Mouse (Mus musculus) liver, embryonic 11.5 days (tissue): ENCODE results near the gene Spag9. TPM values are rescaled to one million over a fixed set of nuclear protein-coding genes. Genes with fewer than 3 reads are reported as not detected.
"Not testable (repeated sequence)": the region's sequence is repeated elsewhere in the genome, so short reads cannot be mapped to it uniquely, and the experiment has no call there.

ENCODE experiments used
- ATAC-seq: fragments of 200-750 bp; cut with Nextera tagmentation; replicated peaks from 2 replicates; pipeline ENCODE4 v1.8.0; 2017; ENCODE audit warnings: moderate number of reproducible peaks, mild to moderate bottlenecking, moderate TSS enrichment, moderate library complexity; ENCODE audit not compliant: low FRiP score
- DNase-seq: peaks from one replicate; pipeline ENCODE4 v3.0.0-alpha.2; 2017; ENCODE audit warnings: low spot score
- H3K27ac ChIP-seq: fragments of 300-500 bp; sonication (generic); 2 replicates; pipeline ENCODE4 v1.5.1; 2014; ENCODE audit warnings: mild to moderate bottlenecking, low read depth, low read length, control low read depth
- H3K27me3 ChIP-seq: fragments of 300-500 bp; sonication (generic); replicated peaks from 2 replicates; pipeline ENCODE4 v1.6.1; 2014; ENCODE audit warnings: low read length, mixed read lengths; ENCODE audit not compliant: control insufficient read depth, insufficient read depth
- H3K36me3 ChIP-seq: fragments of 300-500 bp; sonication (generic); 2 replicates; pipeline ENCODE4 v1.6.1; 2014; ENCODE audit warnings: mild to moderate bottlenecking, low read length, moderate library complexity, mixed read lengths; ENCODE audit not compliant: control insufficient read depth, insufficient read depth
- H3K4me1 ChIP-seq: fragments of 300-500 bp; sonication (generic); replicated peaks from 2 replicates; pipeline ENCODE4 v1.6.1; 2014; ENCODE audit warnings: low read length, mixed read lengths; ENCODE audit not compliant: control insufficient read depth, insufficient read depth
- H3K4me2 ChIP-seq: fragments of 300-500 bp; sonication (generic); 2 replicates; pipeline ENCODE4 v1.6.1; 2014; ENCODE audit warnings: mild to moderate bottlenecking, control low read depth, moderate library complexity
- H3K4me3 ChIP-seq: fragments of 300-500 bp; sonication (generic); 2 replicates; pipeline ENCODE4 v1.5.1; 2014; ENCODE audit warnings: low read depth, low read length, control low read depth
- H3K9ac ChIP-seq: fragments of 300-500 bp; sonication (generic); 2 replicates; pipeline ENCODE4 v1.6.1; 2014; ENCODE audit warnings: low read depth, low read length, control low read depth
- H3K9me3 ChIP-seq: fragments of 300-500 bp; sonication (generic); 2 replicates; pipeline ENCODE4 v1.6.1; 2016; ENCODE audit warnings: low read length, inconsistent platforms, mixed read lengths; ENCODE audit not compliant: control insufficient read depth
- WGBS: fragments of 180-500 bp; shearing (Covaris S2); extraction: QIAGEN DNeasy Blood & Tissue Kit; methylation state at CpG from one replicate; pipeline ENCODE4 v1.1.7; 2014; 5-methylcytosine and 5-hydroxymethylcytosine counted together
- polyA plus RNA-seq: library from polyadenylated mRNA; unstranded; fragments of >200 nt; fragmentation: Nextera tagmentation; extraction: Ambion mirVana; gene quantifications from 2 replicates; pipeline ENCODE4 v1.2.1, GENCODE M21; 2014

Gene Spag9
- polyA plus RNA-seq, 1 experiment from 2014 or later, result 24.6 TPM

DNA sequence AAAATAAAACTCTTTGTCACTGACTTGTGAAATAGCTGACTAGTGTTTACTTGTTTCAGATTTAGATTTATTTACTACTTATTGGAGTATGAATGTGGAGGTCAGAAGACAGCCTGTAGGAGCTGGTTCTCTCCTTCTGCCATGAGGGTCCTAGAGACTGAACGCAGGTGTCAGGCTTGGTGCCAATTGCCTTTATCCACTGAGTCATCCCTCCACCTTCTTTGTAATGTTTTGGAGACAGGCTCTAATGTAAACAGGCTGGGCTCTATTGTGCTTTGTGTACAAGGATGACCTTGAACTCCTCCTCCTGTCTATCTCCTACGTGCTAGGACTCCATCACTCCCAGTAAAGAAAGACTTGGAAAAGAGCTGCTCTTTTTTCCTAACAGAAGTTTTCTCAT, 51.4 kb downstream of the Spag9 start:
- no peaks in the 10 kb centered on the region for H3K27me3 ChIP-seq
- H3K9me3 ChIP-seq, result no peaks in the 10 kb centered on the region
- DNase-seq, result no peak
- no peak overlapping the region for H3K27ac ChIP-seq
- no peaks in the 10 kb centered on the region for H3K4me1 ChIP-seq
- WGBS, result 79% methylated on average over 2 of the region's 2 CpGs
- no peak overlapping the region for H3K4me3 ChIP-seq
- H3K36me3 ChIP-seq, result no peaks in the 10 kb centered on the region; the same call in 1 of the 2 replicates
- no peak overlapping the region for H3K4me2 ChIP-seq
- H3K9ac ChIP-seq, result no peak overlapping the region
- ATAC-seq, result no peak

DNA sequence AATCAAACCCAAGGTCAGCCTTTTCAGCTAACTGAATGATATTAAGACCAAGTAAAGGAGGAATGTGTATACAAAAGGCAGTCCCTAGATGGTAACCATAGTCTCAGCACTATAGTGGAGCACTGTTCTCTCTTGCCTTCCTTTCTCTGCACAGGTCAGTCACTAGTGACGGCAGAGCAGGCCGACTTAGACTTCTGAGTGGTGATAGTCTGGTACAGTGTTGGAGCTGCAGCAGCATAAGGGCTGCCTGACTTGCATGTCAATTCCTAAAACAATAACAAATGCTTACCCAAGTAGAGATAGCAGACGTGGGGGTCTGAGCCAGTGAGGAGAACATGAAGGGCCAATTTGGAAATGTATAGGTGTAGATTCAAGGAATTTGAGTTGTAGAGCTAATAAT, 58.3 kb downstream of the Spag9 start:
- DNase-seq (no peak), ATAC-seq (no peak)
- Histone ChIP-seq H3K36me3 (no peaks in the 10 kb centered on the region), H3K27me3 (no peaks in the 10 kb centered on the region), H3K4me2 (no peak overlapping the region), H3K4me1 (no peaks in the 10 kb centered on the region), H3K9ac (no peak overlapping the region), H3K9me3 (no peaks in the 10 kb centered on the region), H3K4me3 (no peak overlapping the region), H3K27ac (no peak overlapping the region)
- 86% methylated on average over 3 of the region's 3 CpGs for WGBS

DNA sequence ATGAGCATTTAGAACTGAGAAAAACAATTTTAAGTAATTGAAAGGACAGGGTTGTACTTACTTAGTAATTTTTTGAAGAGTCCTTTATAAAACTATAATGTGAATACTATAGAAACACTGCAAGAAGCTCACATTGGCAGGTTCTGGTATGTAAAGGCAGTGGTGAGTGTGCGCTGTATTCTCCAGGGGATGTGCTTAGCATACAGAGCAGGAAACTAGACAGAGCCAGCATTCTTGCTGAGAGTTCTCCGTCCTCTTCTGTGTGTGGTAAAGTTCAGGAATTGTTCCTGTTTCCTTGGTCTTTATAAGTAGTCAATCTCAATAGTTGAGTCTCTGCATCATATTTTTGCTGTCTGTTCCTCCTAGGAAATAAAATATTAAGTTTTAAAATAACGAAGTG, 59.0 kb downstream of the Spag9 start:
- no peak for ATAC-seq
- no peak overlapping the region for H3K4me2 ChIP-seq
- DNase-seq, result no peak
- no peak overlapping the region for H3K4me3 ChIP-seq
- H3K27me3 ChIP-seq, result no peaks in the 10 kb centered on the region
- no peaks in the 10 kb centered on the region for H3K9me3 ChIP-seq
- H3K27ac ChIP-seq, result no peak overlapping the region
- H3K36me3 ChIP-seq, result no peaks in the 10 kb centered on the region
- 93% methylated on average over 3 of the region's 3 CpGs for WGBS
- H3K9ac ChIP-seq, result no peak overlapping the region
- no peaks in the 10 kb centered on the region for H3K4me1 ChIP-seq

DNA sequence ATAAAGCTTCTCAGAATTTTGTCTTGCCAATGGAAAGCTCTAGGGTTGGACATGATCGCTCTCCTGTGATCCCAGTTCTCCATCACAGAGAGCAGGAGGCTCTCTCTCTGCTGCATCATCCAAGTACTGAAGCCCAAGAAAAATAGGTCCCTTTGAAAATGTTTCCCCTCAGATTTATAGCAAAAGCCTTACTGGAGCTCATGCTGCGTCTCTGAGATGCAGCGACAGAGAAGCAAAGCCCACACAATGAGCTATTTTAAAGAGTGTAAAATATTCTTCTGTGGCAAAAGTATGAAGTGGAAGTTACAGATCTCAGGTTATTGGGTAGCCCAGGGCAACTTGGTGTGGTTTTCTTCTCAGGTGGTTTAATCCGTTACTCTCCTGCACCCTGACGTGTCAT, 68.0 kb downstream of the Spag9 start:
- DNase-seq, result no peak
- no peak overlapping the region for H3K4me2 ChIP-seq
- WGBS, result 94% methylated on average over 5 of the region's 5 CpGs

DNA sequence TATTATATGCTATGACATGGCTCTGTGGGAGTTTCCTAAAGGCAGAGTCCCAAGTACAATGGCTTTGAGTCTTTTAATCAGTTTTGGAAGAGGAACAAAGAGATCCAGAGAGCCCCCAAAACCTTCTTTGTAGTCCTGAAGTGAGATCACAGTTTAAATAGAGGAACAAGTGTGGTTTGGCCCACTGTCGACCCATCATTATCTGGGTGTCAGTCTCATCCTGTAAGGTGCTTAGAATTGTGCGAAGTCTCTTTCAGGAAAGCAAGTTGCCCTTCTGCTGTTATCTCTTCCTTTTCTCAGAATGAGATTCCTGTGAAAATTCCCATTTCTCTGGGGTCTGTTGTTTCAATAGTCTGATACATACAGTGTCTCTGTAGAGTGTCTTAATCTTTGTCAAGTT, 74.6 kb downstream of the Spag9 start:
- no peak for ATAC-seq
- Histone ChIP-seq H3K27ac (no peak overlapping the region), H3K4me1 (no peaks in the 10 kb centered on the region), H3K4me2 (no peak overlapping the region), H3K36me3 (peaks cover 6% of the 10 kb centered on the region; the same call in 1 of the 2 replicates), H3K27me3 (no peaks in the 10 kb centered on the region), H3K9me3 (no peaks in the 10 kb centered on the region), H3K4me3 (no peak overlapping the region), H3K9ac (no peak overlapping the region)
- 56% methylated on average over 2 of the region's 2 CpGs for WGBS
- no peak for DNase-seq

More for the DNA sequence above, 68.0 kb downstream of the Spag9 start:
- ATAC-seq, result no peak
- peaks cover 9% of the 10 kb centered on the region; the same call in 1 of the 2 replicates for H3K36me3 ChIP-seq
- no peaks in the 10 kb centered on the region for H3K27me3 ChIP-seq
- H3K9me3 ChIP-seq, result no peaks in the 10 kb centered on the region
- H3K27ac ChIP-seq, result no peak overlapping the region
- H3K4me1 ChIP-seq, result no peaks in the 10 kb centered on the region
- no peak overlapping the region for H3K9ac ChIP-seq
- no peak overlapping the region for H3K4me3 ChIP-seq

DNA sequence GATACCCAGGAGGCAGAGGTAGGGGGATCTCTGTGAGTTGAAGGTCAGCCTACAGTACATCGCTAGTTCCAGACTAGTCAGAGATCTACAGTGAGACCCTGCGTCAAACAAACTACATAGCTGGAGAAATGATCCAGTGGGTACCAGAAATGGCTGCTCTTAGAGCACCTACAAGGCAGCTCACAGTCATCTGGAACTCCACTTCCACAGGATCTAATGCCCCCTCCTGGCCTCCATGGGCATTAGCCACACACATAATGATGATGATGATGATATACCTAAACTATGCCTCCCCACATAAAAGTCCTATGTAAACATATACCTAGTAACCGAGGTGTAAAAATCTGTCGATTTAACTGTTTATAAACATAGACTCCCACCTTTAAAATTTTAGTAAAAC, 77.4 kb downstream of the Spag9 start:
- WGBS, result 93% methylated on average over 4 of the region's 4 CpGs

DNA sequence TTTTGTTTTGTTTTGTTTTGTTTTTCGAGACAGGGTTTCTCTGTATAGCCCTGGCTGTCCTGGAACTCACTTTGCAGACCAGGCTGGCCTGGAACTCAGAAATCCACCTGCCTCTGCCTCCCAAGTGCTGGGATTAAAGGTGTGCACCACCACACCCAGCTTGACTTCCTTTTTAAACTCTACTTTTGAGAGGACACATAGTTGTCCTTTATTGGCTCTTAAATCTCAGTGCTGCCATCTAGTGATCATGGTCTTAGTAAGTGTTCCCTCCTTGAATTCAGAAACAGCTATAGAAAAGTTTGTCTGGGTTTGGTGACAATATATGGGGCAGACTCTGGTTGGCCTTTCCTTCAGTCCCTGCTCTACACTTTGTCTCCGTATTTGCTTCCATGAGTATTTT, 91.1 kb downstream of the Spag9 start:
- not testable (repeated sequence) for H3K9ac ChIP-seq, H3K9me3 ChIP-seq, ATAC-seq, H3K27ac ChIP-seq, DNase-seq, H3K4me2 ChIP-seq, H3K27me3 ChIP-seq, H3K36me3 ChIP-seq, H3K4me1 ChIP-seq, H3K4me3 ChIP-seq
- WGBS, result 78% methylated on average over 2 of the region's 2 CpGs

More for the DNA sequence above, 77.4 kb downstream of the Spag9 start:
- no peaks in the 10 kb centered on the region for H3K27me3 ChIP-seq
- DNase-seq (no peak), ATAC-seq (no peak)
- no peaks in the 10 kb centered on the region for H3K4me1 ChIP-seq
- no peak overlapping the region for H3K4me2 ChIP-seq
- H3K9ac ChIP-seq, result no peak overlapping the region
- H3K27ac ChIP-seq, result no peak overlapping the region
- no peaks in the 10 kb centered on the region for H3K9me3 ChIP-seq
- peaks cover 5% of the 10 kb centered on the region; the same call in 1 of the 2 replicates for H3K36me3 ChIP-seq
- no peak overlapping the region for H3K4me3 ChIP-seq

DNA sequence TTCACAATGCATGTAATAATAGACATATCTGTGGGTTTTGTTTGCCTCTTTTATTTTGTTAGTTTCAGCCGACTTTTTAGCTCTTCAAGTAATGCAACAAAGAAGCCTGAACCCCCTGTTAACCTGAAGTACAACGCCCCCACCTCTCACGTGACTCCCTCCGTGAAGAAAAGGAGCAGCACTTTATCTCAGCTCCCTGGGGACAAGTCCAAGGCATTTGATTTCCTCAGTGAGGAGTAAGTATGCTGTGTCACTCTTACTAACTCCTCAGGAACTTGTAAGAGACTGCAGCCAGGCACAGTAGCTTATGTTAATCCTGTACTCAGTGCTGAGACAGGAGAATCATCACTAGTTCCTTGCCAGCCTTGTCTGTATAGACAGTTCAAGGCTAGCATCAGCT, 94.6 kb downstream of the Spag9 start:
- Histone ChIP-seq H3K9ac (no peak overlapping the region), H3K9me3 (no peaks in the 10 kb centered on the region), H3K27ac (no peak overlapping the region), H3K27me3 (no peaks in the 10 kb centered on the region), H3K4me3 (no peak overlapping the region), H3K36me3 (peaks cover 12% of the 10 kb centered on the region), H3K4me2 (no peak overlapping the region), H3K4me1 (no peaks in the 10 kb centered on the region)
- DNase-seq (no peak), ATAC-seq (no peak)
- WGBS, result 84% methylated on average over 4 of the region's 4 CpGs

DNA sequence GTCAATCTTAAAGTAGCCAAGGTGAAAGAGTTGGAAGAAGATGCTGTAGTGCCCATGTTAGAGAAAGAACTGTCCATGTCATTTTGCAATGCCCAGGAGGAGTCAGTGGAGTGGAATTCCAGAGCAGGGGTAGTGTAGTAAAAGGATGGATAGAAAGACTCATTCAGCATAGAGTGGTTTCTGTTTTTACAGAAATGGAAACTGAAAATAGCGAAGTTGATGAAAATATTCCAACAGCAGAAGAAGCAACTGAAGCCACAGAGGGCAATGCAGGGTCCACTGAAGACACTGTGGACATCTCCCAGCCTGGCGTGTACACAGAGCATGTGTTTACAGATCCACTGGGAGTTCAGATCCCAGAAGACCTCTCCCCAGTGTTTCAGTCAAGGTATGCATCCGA, 101.6 kb downstream of the Spag9 start:
- 82% methylated on average over 3 of the region's 3 CpGs for WGBS
- Histone ChIP-seq H3K4me2 (no peak overlapping the region), H3K9me3 (no peaks in the 10 kb centered on the region), H3K4me1 (no peaks in the 10 kb centered on the region), H3K27me3 (no peaks in the 10 kb centered on the region), H3K36me3 (peaks cover 11% of the 10 kb centered on the region), H3K4me3 (no peak overlapping the region), H3K27ac (no peak overlapping the region), H3K9ac (no peak overlapping the region)
- ATAC-seq, result no peak
- no peak for DNase-seq
